Mouse (Mus musculus) cerebellum, adult 2 months (tissue): ENCODE data around the gene Cacna1h. TPM values are rescaled to one million over a fixed set of nuclear protein-coding genes. Genes with fewer than 3 reads are reported as not detected.

Source experiments
- DNase-seq, 2 experiments: peaks; one replicate each; pipeline ENCODE4 v3.0.0; 2021
- H3K27ac ChIP-seq: fragments of 200-500 bp; 2 replicates; pipeline ENCODE4 v1.5.1; 2012; ENCODE audit warnings: low read length, control low read depth, inconsistent platforms; ENCODE audit not compliant: insufficient read depth
- H3K27me3 ChIP-seq: fragments of 200-500 bp; 2 replicates; pipeline ENCODE4 v1.6.1; 2012; ENCODE audit warnings: inconsistent platforms, mild to moderate bottlenecking, low read length, moderate library complexity; ENCODE audit not compliant: control insufficient read depth, insufficient read depth
- H3K4me1 ChIP-seq: fragments of 200-500 bp; 2 replicates; pipeline ENCODE4 v1.6.1; 2011; ENCODE audit warnings: low read length; ENCODE audit not compliant: control insufficient read depth, insufficient read depth
- H3K4me3 ChIP-seq: fragments of 200-500 bp; replicated peaks from 2 replicates; pipeline ENCODE3; 2011; ENCODE audit warnings: mild to moderate bottlenecking, low read depth, low read length, control low read depth; ENCODE audit not compliant: insufficient read depth
- CTCF ChIP-seq: fragments of 200-500 bp; IDR thresholded peaks from 2 replicates; pipeline ENCODE4 v1.5.1; 2011; ENCODE audit warnings: low read depth, mild to moderate bottlenecking, control low read depth, low read length, moderate library complexity, borderline replicate concordance; ENCODE audit not compliant: insufficient read depth
- POLR2A ChIP-seq: fragments of 200-500 bp; IDR thresholded peaks from 2 replicates; pipeline ENCODE4 v1.6.1; 2011; ENCODE audit warnings: low read length, control low read depth, borderline replicate concordance; ENCODE audit not compliant: insufficient read depth
- WGBS: fragments of 180-500 bp; shearing (Covaris S2); methylation state at CpG from one replicate; pipeline ENCODE4 v1.1.7; 2018; 5-methylcytosine and 5-hydroxymethylcytosine counted together
- polyA plus RNA-seq: library from polyadenylated mRNA; depleted of rRNA; stranded (reverse); fragments of >200 nt; gene quantifications from 2 replicates; pipeline ENCODE4 v1.2.3, GENCODE M21; 2012

The Cacna1h gene
- polyA plus RNA-seq, 1 experiment: 12.4 TPM

DNA sequence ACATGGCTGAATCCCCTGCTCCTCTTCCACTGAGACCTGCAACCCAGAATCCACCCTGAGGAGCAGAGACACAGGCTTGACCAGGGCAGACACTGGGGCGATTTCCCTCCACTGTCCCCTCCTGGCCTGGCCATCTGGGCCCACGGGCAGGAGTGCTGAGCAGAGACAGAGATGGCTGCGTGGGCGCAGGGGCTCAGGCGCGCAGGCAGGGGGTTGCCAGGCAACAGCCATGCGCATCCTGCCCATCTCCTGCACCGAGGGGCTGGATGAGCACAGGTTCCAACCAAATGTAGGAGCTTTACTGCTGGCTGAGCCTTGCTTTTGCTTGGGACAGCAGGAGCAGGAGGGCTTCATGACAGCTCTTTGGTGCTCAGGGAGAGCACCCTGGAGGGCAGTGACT, 23.0 kb upstream of the Cacna1h start:
- DNase-seq: no peak
- H3K27me3 ChIP-seq: no peaks in the 10 kb centered on the region
- H3K4me1 ChIP-seq: no peaks in the 10 kb centered on the region
- no peak overlapping the region for H3K4me3 ChIP-seq
- no peak overlapping the region for H3K27ac ChIP-seq
- 6% methylated on average over 8 of the region's 8 CpGs for WGBS
- TF ChIP-seq POLR2A: no peak
- no peak for TF ChIP-seq CTCF

DNA sequence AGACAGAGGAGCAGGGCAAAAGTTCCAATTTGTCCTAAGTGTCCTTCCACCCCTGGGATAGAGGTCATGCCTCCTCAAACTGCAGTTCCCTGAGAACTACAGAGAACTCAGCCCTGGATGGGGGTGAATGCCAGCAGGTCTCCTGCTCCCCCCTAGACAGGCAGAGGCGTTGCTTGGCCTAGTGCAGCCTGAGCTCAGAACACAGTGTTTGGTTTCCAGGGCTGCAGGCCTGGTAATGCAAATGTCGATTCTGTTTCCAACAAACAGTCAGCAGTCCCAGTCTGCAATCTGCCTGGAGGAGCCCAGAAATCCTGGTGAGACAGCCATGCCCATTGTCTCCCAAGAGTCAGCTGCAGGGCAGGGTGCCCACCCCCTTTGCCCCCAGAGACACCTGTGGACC, 20.7 kb upstream of the Cacna1h start, which contains the start of gene Tekt4:
Gene Tekt4 (plus strand): TSS at position 344 of the 400 bp plus-strand sequence.
- TF ChIP-seq CTCF: no peak
- TF ChIP-seq POLR2A: no peak
- Histone ChIP-seq H3K4me3 (no peak within 1 kb of the TSS), H3K27ac (no peak within 1 kb of the TSS), H3K27me3 (no peaks in the 10 kb centered on the region), H3K4me1 (no peaks in the 10 kb centered on the region)
- WGBS: 20% methylated on average over 2 of the region's 2 CpGs
- DNase-seq: no peak

DNA sequence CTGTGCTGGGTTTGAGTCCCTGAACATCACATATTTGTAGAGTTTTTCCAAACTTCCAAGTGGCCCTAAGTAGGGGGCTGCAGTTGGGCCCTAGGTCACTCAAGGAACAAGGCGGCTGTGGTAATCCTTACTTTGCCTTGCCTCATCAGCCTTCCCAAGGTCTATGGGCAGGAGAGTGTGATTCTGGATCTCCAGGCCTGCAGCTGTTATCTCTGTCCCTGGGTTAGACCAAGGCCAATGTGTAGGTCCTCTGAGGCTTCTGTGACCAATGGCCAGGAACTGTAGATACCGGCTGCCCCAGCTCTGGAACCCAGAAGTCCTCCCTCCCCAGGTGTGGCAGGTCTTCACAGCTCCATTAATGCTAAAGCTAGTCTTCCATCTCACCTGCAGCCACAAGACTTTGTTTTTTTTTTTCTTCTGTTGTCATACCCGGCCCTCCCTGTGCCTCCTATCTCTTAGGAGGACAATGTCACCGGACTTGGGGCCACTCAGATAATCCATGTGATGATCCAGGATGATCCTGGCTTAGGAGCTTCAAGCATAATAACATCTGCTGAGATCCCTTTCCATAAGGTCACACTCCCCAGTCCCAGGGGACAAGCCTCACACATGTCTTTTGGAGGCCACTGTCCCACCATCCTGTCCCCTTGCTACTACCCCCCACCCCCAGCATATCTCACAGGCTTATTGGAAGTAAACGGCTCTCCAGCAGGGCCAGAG, 18.8 kb upstream of the Cacna1h start:
- no peak for TF ChIP-seq CTCF
- TF ChIP-seq POLR2A: no peak
- Histone ChIP-seq H3K4me3 (no peak overlapping the region), H3K4me1 (no peaks in the 10 kb centered on the region), H3K27me3 (no peaks in the 10 kb centered on the region), H3K27ac (no peak overlapping the region)
- no peak for DNase-seq
- 79% methylated on average over 5 of the region's 5 CpGs for WGBS

DNA sequence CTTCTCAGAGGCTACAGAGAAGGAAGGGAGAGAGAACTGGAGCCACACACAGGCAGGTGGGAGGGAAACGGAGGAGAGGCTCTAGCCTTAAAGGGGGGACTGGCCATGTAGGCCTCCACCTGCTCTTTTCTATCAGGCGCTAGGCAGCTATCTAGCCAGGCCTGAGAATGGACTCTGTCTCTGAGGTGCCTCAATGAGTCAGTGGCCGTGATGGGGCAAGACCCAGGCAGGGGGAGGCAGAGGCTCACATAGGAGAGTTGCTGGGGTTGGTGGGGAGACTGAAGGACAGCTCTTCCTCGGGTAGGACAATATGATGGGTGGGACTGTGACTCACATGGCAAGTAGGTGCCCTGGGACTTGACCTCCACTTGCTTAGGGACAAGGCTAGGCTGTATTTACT, 16.7 kb upstream of the Cacna1h start:
- Histone ChIP-seq H3K27me3 (no peaks in the 10 kb centered on the region), H3K4me3 (no peak overlapping the region), H3K27ac (no peak overlapping the region), H3K4me1 (no peaks in the 10 kb centered on the region)
- DNase-seq: no peak
- 74% methylated on average over 4 of the region's 4 CpGs for WGBS
- TF ChIP-seq CTCF: no peak
- TF ChIP-seq POLR2A: no peak

DNA sequence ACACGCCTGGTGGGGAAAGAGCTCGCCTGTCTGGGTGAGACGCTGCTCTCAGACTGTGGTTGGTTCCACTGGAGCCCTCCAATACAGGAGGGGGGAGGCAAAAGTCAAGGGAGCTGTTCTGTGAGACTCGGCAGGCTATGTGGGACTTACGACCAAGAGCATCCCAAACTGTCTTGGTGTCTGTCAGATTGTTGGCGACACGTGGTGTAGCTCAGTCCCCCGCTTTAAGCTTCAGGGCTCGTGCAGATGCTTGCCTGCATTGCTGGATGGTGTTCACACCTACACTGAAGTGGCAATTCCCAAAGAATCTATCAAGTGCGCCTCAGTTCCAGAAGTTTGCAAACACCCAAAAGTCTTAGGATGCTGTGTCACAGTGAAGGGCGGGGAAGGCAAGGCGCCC, 14.3 kb upstream of the Cacna1h start:
- Histone ChIP-seq H3K4me1 (no peaks in the 10 kb centered on the region), H3K27ac (no peak overlapping the region), H3K27me3 (no peaks in the 10 kb centered on the region), H3K4me3 (no peak overlapping the region)
- 85% methylated on average over 12 of the region's 12 CpGs for WGBS
- TF ChIP-seq CTCF (no peak), POLR2A (no peak)
- no peak for DNase-seq

DNA sequence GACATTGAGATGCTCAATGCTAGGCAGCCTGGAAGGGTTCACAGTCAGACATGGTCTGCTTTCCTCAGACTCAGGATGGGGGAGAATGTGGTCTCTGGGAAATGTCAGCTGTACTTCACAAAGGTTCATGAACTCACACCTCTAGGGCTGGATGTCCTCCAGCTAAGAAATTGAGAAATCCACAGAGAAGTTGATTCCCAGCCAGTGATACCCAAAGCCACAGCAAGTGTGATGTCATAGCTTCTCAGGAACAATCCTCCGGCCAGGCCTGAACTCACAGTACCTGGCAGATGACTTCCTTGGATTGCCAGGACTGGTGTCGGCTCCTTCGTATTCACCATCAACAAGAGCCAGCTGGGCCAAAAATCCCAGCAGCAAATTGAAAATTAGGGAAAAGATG, 12.3 kb upstream of the Cacna1h start:
- H3K27me3 ChIP-seq: no peaks in the 10 kb centered on the region

DNA sequence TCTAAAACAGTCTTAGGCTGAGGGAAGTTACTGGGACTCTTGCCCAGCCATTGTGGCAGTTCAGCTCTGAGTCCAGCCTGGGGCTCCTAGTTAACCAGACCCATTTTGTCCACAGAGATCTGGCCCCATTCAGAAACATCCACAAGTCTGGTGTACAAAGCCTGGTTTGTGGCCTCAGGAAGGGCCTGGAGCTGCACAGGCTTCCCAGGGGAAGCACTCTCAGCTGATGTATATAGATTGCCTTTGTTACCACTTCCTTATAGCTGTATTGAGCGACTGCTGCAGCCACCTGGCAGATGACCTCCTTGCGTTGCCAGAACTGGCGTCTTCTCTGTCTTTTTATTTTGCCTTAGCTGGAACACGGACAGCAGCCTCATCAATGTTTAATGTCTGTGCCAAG, 11.5 kb upstream of the Cacna1h start:
- Histone ChIP-seq H3K27me3 (no peaks in the 10 kb centered on the region), H3K4me3 (no peak overlapping the region), H3K4me1 (no peaks in the 10 kb centered on the region), H3K27ac (no peak overlapping the region)
- WGBS: 19% methylated on average over 4 of the region's 4 CpGs
- TF ChIP-seq POLR2A: no peak
- TF ChIP-seq CTCF: no peak
- no peak for DNase-seq

More for the DNA sequence above, 12.3 kb upstream of the Cacna1h start:
- no peak for TF ChIP-seq CTCF
- TF ChIP-seq POLR2A: no peak
- Histone ChIP-seq H3K4me1 (no peaks in the 10 kb centered on the region), H3K4me3 (no peak overlapping the region), H3K27ac (no peak overlapping the region)
- no peak for DNase-seq
- 41% methylated on average over 3 of the region's 3 CpGs for WGBS

DNA sequence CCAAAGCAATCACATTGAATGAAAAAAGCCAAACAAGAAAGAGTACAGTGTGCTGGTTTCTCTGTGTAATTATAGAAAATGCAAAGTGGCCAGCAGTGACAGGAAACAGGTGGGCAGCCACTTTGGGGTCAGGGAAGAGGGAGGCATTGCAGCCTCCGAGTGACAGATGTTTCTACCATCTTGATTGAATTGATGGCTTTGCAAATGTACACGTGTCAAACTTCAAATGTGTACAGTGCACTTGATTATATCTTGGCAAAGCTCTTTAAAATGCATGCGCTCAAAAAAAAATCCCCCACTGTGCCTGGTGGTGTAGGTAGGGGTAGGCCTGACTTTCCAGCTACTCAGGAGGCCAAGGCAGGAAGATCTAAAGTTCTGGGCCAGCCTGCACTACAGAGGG, 9.3 kb upstream of the Cacna1h start:
- Histone ChIP-seq H3K27ac (no peak overlapping the region), H3K4me3 (no peak overlapping the region), H3K4me1 (no peaks in the 10 kb centered on the region), H3K27me3 (no peaks in the 10 kb centered on the region)
- WGBS: 40% methylated on average over 3 of the region's 3 CpGs
- TF ChIP-seq POLR2A: no peak
- TF ChIP-seq CTCF: no peak
- no peak for DNase-seq
